Mouse (Mus musculus): ENCODE results near the gene Dhrs4. TPM values are rescaled to one million over a fixed set of nuclear protein-coding genes. Genes with fewer than 3 reads are reported as not detected.

The Dhrs4 gene
- polyA plus RNA-seq (2016; fragmentation: Nextera tagmentation; extraction: Ambion mirVana): 88.7 and 92.1 TPM in 2 replicates

- ATAC-seq (ENCODE audit: insufficient number of reproducible peaks, insufficient read depth, low FRiP score, low TSS enrichment): peak; percentile 98
- H3K9me3 ChIP-seq: no peaks in the 10 kb centered on the region
- H3K27ac ChIP-seq: peak within 1 kb of the TSS; percentile 91
- peak within 1 kb of the TSS; percentile 61 for H3K4me3 ChIP-seq
- H3K27me3 ChIP-seq: no peaks in the 10 kb centered on the region
- H3K9ac ChIP-seq: peak within 1 kb of the TSS; percentile 72
- H3K4me2 ChIP-seq (replicated peaks): peak within 1 kb of the TSS; percentile 54
- whole genome bisulfite sequencing: 1% methylated on average over 38 of the region's 38 CpGs
- H3K4me1 ChIP-seq: peaks cover 6% of the 10 kb centered on the region; the same call in 1 of the 2 replicates
- H3K36me3 ChIP-seq: no peaks in the 10 kb centered on the region
These were observed at the start of gene Dhrs4 for GRCm38 (mm10) chr14:55478651-55479599. Dhrs4 (plus strand) TSS chr14:55478758.

GRCm38 (mm10) chr14:55430255-55430654, 48.3 kb upstream of the Dhrs4 start:
- Histone ChIP-seq H3K4me3 (no peak overlapping the region), H3K27me3 (no peaks in the 10 kb centered on the region), H3K4me2 (replicated peaks) (no peak overlapping the region), H3K36me3 (no peaks in the 10 kb centered on the region), H3K9ac (no peak overlapping the region), H3K4me1 (no peaks in the 10 kb centered on the region), H3K9me3 (no peaks in the 10 kb centered on the region), H3K27ac (no peak overlapping the region)
- ATAC-seq (ENCODE audit: insufficient number of reproducible peaks, insufficient read depth, low FRiP score, low TSS enrichment): no peak
- 90% methylated on average over 4 of the region's 4 CpGs for WGBS

GRCm38 (mm10) chr14:55433052-55433451, 45.5 kb upstream of the Dhrs4 start:
- no peak for ATAC-seq (ENCODE audit: insufficient number of reproducible peaks, insufficient read depth, low FRiP score, low TSS enrichment)
- no peaks in the 10 kb centered on the region for H3K9me3 ChIP-seq
- WGBS: 100% methylated on average over 1 of the region's 1 CpGs
- H3K4me2 ChIP-seq (replicated peaks): no peak overlapping the region
- H3K4me1 ChIP-seq: peaks cover 6% of the 10 kb centered on the region; the same call in 1 of the 2 replicates
- no peak overlapping the region for H3K4me3 ChIP-seq
- H3K27me3 ChIP-seq: no peaks in the 10 kb centered on the region
- no peak overlapping the region for H3K9ac ChIP-seq
- H3K36me3 ChIP-seq: no peaks in the 10 kb centered on the region
- no peak overlapping the region for H3K27ac ChIP-seq

GRCm38 (mm10) chr14:55434825-55435224, 43.7 kb upstream of the Dhrs4 start:
- 89% methylated on average over 3 of the region's 3 CpGs for WGBS
- Histone ChIP-seq H3K27me3 (no peaks in the 10 kb centered on the region), H3K9me3 (no peaks in the 10 kb centered on the region), H3K4me2 (replicated peaks) (no peak overlapping the region), H3K9ac (no peak overlapping the region), H3K27ac (no peak overlapping the region), H3K36me3 (no peaks in the 10 kb centered on the region), H3K4me1 (peaks cover 6% of the 10 kb centered on the region; the same call in 1 of the 2 replicates), H3K4me3 (no peak overlapping the region)
- no peak for ATAC-seq (ENCODE audit: insufficient number of reproducible peaks, insufficient read depth, low FRiP score, low TSS enrichment)

GRCm38 (mm10) chr14:55437118-55437517, 41.4 kb upstream of the Dhrs4 start:
- 79% methylated on average over 8 of the region's 8 CpGs for WGBS
- H3K27ac ChIP-seq: no peak overlapping the region
- no peaks in the 10 kb centered on the region for H3K36me3 ChIP-seq
- H3K9me3 ChIP-seq: no peaks in the 10 kb centered on the region
- H3K4me3 ChIP-seq: no peak overlapping the region
- no peak overlapping the region for H3K4me2 ChIP-seq (replicated peaks)
- no peaks in the 10 kb centered on the region for H3K27me3 ChIP-seq
- H3K9ac ChIP-seq: no peak overlapping the region
- no peak for ATAC-seq (ENCODE audit: insufficient number of reproducible peaks, insufficient read depth, low FRiP score, low TSS enrichment)
- H3K4me1 ChIP-seq: peaks cover 6% of the 10 kb centered on the region; the same call in 1 of the 2 replicates

GRCm38 (mm10) chr14:55438193-55438784, 40.3 kb upstream of the Dhrs4 start:
- H3K36me3 ChIP-seq: no peaks in the 10 kb centered on the region
- no peak overlapping the region for H3K4me3 ChIP-seq
- no peak overlapping the region for H3K9ac ChIP-seq
- H3K4me1 ChIP-seq: peaks cover 6% of the 10 kb centered on the region; the same call in 1 of the 2 replicates
- H3K9me3 ChIP-seq: no peaks in the 10 kb centered on the region
- no peak overlapping the region for H3K27ac ChIP-seq
- no peaks in the 10 kb centered on the region for H3K27me3 ChIP-seq
- ATAC-seq (ENCODE audit: insufficient number of reproducible peaks, insufficient read depth, low FRiP score, low TSS enrichment): no peak; the same call in 1 of the 2 replicates
- WGBS: 33% methylated on average over 6 of the region's 6 CpGs
- no peak overlapping the region for H3K4me2 ChIP-seq (replicated peaks)

GRCm38 (mm10) chr14:55457693-55458092, 20.9 kb upstream of the Dhrs4 start:
- H3K4me2 ChIP-seq (replicated peaks): no peak overlapping the region
- H3K9ac ChIP-seq: no peak overlapping the region
- H3K4me1 ChIP-seq: 0 out of 2 replicates have a peak, but pooled peaks cover 1% of the 10 kb centered on the region
- ATAC-seq (ENCODE audit: insufficient number of reproducible peaks, insufficient read depth, low FRiP score, low TSS enrichment): no peak
- H3K27ac ChIP-seq: no peak overlapping the region
- no peaks in the 10 kb centered on the region for H3K36me3 ChIP-seq
- no peak overlapping the region for H3K4me3 ChIP-seq
- WGBS: 86% methylated on average over 2 of the region's 2 CpGs
- no peaks in the 10 kb centered on the region for H3K27me3 ChIP-seq
- H3K9me3 ChIP-seq: no peaks in the 10 kb centered on the region

GRCm38 (mm10) chr14:55458273-55458672, 20.3 kb upstream of the Dhrs4 start:
- Histone ChIP-seq H3K4me1 (0 out of 2 replicates have a peak, but pooled peaks cover 2% of the 10 kb centered on the region), H3K27ac (no peak overlapping the region), H3K4me2 (replicated peaks) (no peak overlapping the region), H3K4me3 (no peak overlapping the region), H3K9me3 (no peaks in the 10 kb centered on the region), H3K36me3 (no peaks in the 10 kb centered on the region), H3K27me3 (no peaks in the 10 kb centered on the region), H3K9ac (no peak overlapping the region)
- 20% methylated on average over 10 of the region's 10 CpGs for WGBS
- no peak for ATAC-seq (ENCODE audit: insufficient number of reproducible peaks, insufficient read depth, low FRiP score, low TSS enrichment)

- Histone ChIP-seq H3K4me3 (no peak overlapping the region), H3K9ac (no peak overlapping the region), H3K4me2 (replicated peaks) (no peak overlapping the region), H3K4me1 (0 out of 2 replicates have a peak, but pooled peaks cover 2% of the 10 kb centered on the region), H3K36me3 (no peaks in the 10 kb centered on the region), H3K9me3 (no peaks in the 10 kb centered on the region), H3K27ac (no peak overlapping the region), H3K27me3 (no peaks in the 10 kb centered on the region)
- ATAC-seq (ENCODE audit: insufficient number of reproducible peaks, insufficient read depth, low FRiP score, low TSS enrichment): no peak
- 81% methylated on average over 3 of the region's 3 CpGs for WGBS
These were observed 19.8 kb upstream of the Dhrs4 start for GRCm38 (mm10) chr14:55458761-55459160.

GRCm38 (mm10) chr14:55459796-55460195, 18.8 kb upstream of the Dhrs4 start:
- ATAC-seq (ENCODE audit: insufficient number of reproducible peaks, insufficient read depth, low FRiP score, low TSS enrichment): no peak
- WGBS: 63% methylated on average over 4 of the region's 4 CpGs
- no peak overlapping the region for H3K4me2 ChIP-seq (replicated peaks)
- no peaks in the 10 kb centered on the region for H3K36me3 ChIP-seq
- no peaks in the 10 kb centered on the region for H3K9me3 ChIP-seq
- no peak overlapping the region for H3K9ac ChIP-seq
- no peaks in the 10 kb centered on the region for H3K27me3 ChIP-seq
- 0 out of 2 replicates have a peak, but pooled peaks cover 2% of the 10 kb centered on the region for H3K4me1 ChIP-seq
- no peak overlapping the region for H3K27ac ChIP-seq
- no peak overlapping the region for H3K4me3 ChIP-seq

GRCm38 (mm10) chr14:55460297-55460696, 18.3 kb upstream of the Dhrs4 start:
- WGBS: 72% methylated on average over 10 of the region's 10 CpGs
- no peaks in the 10 kb centered on the region for H3K36me3 ChIP-seq
- no peaks in the 10 kb centered on the region for H3K27me3 ChIP-seq
- H3K9me3 ChIP-seq: no peaks in the 10 kb centered on the region
- H3K4me2 ChIP-seq (replicated peaks): no peak overlapping the region
- ATAC-seq (ENCODE audit: insufficient number of reproducible peaks, insufficient read depth, low FRiP score, low TSS enrichment): no peak
- H3K4me3 ChIP-seq: no peak overlapping the region
- no peak overlapping the region for H3K9ac ChIP-seq
- H3K4me1 ChIP-seq: 0 out of 2 replicates have a peak, but pooled peaks cover 2% of the 10 kb centered on the region
- H3K27ac ChIP-seq: no peak overlapping the region
